Mouse (Mus musculus) heart, adult 2 months (tissue): ENCODE measurements at regions not wholly inside any gene's neighbourhood (a gene's known extent, or its start where the extent isn't known, plus 50 kb on each side); places are given as distances from the start of the nearest gene placed in this dataset.

ENCODE experiments used
- DNase-seq, 2 experiments: peaks; one replicate each; pipeline ENCODE4 v3.0.0; 2021
- H3K27ac ChIP-seq: fragments of 200-600 bp; 2 replicates; pipeline ENCODE4 v1.8.1; 2022
- H3K27me3 ChIP-seq: fragments of 200-500 bp; 2 replicates; pipeline ENCODE4 v1.6.1; 2012; ENCODE audit warnings: mild to moderate bottlenecking, low read length, inconsistent platforms, mixed read lengths; ENCODE audit not compliant: control insufficient read depth, insufficient read depth
- H3K36me3 ChIP-seq: fragments of 200-500 bp; 2 replicates; pipeline ENCODE4 v1.6.1; 2012; ENCODE audit warnings: low read length, inconsistent platforms; ENCODE audit not compliant: control insufficient read depth, insufficient read depth
- H3K4me1 ChIP-seq: fragments of 200-500 bp; 2 replicates; pipeline ENCODE4 v1.6.1; 2011; ENCODE audit warnings: low read length; ENCODE audit not compliant: control insufficient read depth, insufficient read depth
- H3K4me3 ChIP-seq: fragments of 200-600 bp; 2 replicates; pipeline ENCODE4 v1.8.1; 2022
- H3K79me2 ChIP-seq: fragments of 200-500 bp; replicated peaks from 2 replicates; pipeline ENCODE4 v1.6.1; 2012; ENCODE audit warnings: mild to moderate bottlenecking, inconsistent platforms, low read length, moderate library complexity, mixed read lengths; ENCODE audit not compliant: control insufficient read depth, insufficient read depth
- H3K9ac ChIP-seq: fragments of 200-500 bp; 2 replicates; pipeline ENCODE4 v1.6.1; 2012; ENCODE audit warnings: low read depth, mild to moderate bottlenecking, control low read depth, inconsistent platforms, low read length, mixed read lengths
- CTCF ChIP-seq: fragments of 200-600 bp; IDR thresholded peaks from 2 replicates; pipeline ENCODE4 v1.8.1; 2022; ENCODE audit warnings: antibody characterized with exemption, mild to moderate bottlenecking, moderate library complexity
- EP300 ChIP-seq: fragments of 200-500 bp; IDR thresholded peaks from 2 replicates; pipeline ENCODE4 v1.6.1; 2011; ENCODE audit warnings: low read depth, low read length, control low read depth; ENCODE audit not compliant: insufficient read depth
- POLR2A ChIP-seq: fragments of 200-500 bp; IDR thresholded peaks from 2 replicates; pipeline ENCODE4 v1.6.1; 2011; ENCODE audit warnings: mild to moderate bottlenecking, low read depth, low read length, control low read depth; ENCODE audit not compliant: insufficient read depth
- WGBS: fragments of 180-500 bp; shearing (Covaris S2); methylation state at CpG from one replicate; pipeline ENCODE4 v1.1.7; 2018; 5-methylcytosine and 5-hydroxymethylcytosine counted together
- intact Hi-C: fragments of 180-260 bp; cut with DNase I; formaldehyde crosslinking; loops from one replicate; pipeline ENCODE4 v1.15.1; 2025

- WGBS = 10% methylated on average over 5 of the region's 5 CpGs
- no peak for DNase-seq
Observed at GRCm38 (mm10) chr12:35831268-35831667, 94.2 kb upstream of the Agr3 start.

GRCm38 (mm10) chr12:35827797-35828196 lies 97.6 kb upstream of the Agr3 start:
- Histone ChIP-seq H3K27ac (no peak overlapping the region), H3K27me3 (no peaks in the 10 kb centered on the region), H3K79me2 (no peaks in the 10 kb centered on the region), H3K9ac (no peak overlapping the region), H3K4me3 (no peak overlapping the region), H3K36me3 (no peaks in the 10 kb centered on the region; the same call in 1 of the 2 replicates), H3K4me1 (no peaks in the 10 kb centered on the region; the same call in 1 of the 2 replicates)
- DNase-seq = no peak
- intact Hi-C loops = no loop called here
- WGBS = 42% methylated on average over 2 of the region's 2 CpGs
- TF ChIP-seq CTCF = no peak
- TF ChIP-seq POLR2A = no peak
- TF ChIP-seq EP300 = no peak

More at GRCm38 (mm10) chr12:35831268-35831667, 94.2 kb upstream of the Agr3 start:
- no peak overlapping the region for H3K4me3 ChIP-seq
- H3K27me3 ChIP-seq = no peaks in the 10 kb centered on the region
- H3K9ac ChIP-seq = no peak overlapping the region
- H3K79me2 ChIP-seq = no peaks in the 10 kb centered on the region
- H3K27ac ChIP-seq = no peak overlapping the region
- TF ChIP-seq EP300 (no peak), POLR2A (no peak), CTCF (peak; percentile 90)
- H3K4me1 ChIP-seq = peaks cover 2% of the 10 kb centered on the region
- intact Hi-C loops = loop anchor here (1.0 to 10.0 kb wide), 5 partner anchors 84 to 611 kb away; no protein-coding TSS in a partner anchor
- H3K36me3 ChIP-seq = no peaks in the 10 kb centered on the region

GRCm38 (mm10) chr12:35826990-35827389 lies 98.4 kb upstream of the Agr3 start:
- Histone ChIP-seq H3K27ac (no peak overlapping the region), H3K27me3 (no peaks in the 10 kb centered on the region), H3K4me3 (no peak overlapping the region), H3K79me2 (no peaks in the 10 kb centered on the region), H3K36me3 (no peaks in the 10 kb centered on the region; the same call in 1 of the 2 replicates), H3K4me1 (no peaks in the 10 kb centered on the region; the same call in 1 of the 2 replicates), H3K9ac (no peak overlapping the region)
- no peak for DNase-seq
- WGBS = 79% methylated on average over 5 of the region's 5 CpGs
- intact Hi-C loops = no loop called here
- TF ChIP-seq EP300 = no peak
- no peak for TF ChIP-seq POLR2A
- no peak for TF ChIP-seq CTCF

GRCm38 (mm10) chr12:35824587-35824987 lies 100.8 kb upstream of the Agr3 start:
- intact Hi-C loops = no loop called here
- Histone ChIP-seq H3K4me1 (no peaks in the 10 kb centered on the region; the same call in 1 of the 2 replicates), H3K9ac (no peak overlapping the region), H3K4me3 (no peak overlapping the region), H3K27me3 (no peaks in the 10 kb centered on the region), H3K79me2 (no peaks in the 10 kb centered on the region), H3K36me3 (no peaks in the 10 kb centered on the region; the same call in 1 of the 2 replicates), H3K27ac (no peak overlapping the region)
- peak in 1 of 2 experiments; percentile 37 for DNase-seq
- WGBS = 26% methylated on average over 5 of the region's 5 CpGs
- TF ChIP-seq POLR2A = no peak
- TF ChIP-seq EP300 = no peak
- TF ChIP-seq CTCF = 0 out of 2 replicates have a peak, but pooled peaks have one; percentile 4

GRCm38 (mm10) chr12:35799261-35799660 lies 126.2 kb upstream of the Agr3 start:
- no peaks in the 10 kb centered on the region for H3K79me2 ChIP-seq
- no peak overlapping the region for H3K9ac ChIP-seq
- H3K4me3 ChIP-seq = no peak overlapping the region
- H3K4me1 ChIP-seq = no peaks in the 10 kb centered on the region
- no peak overlapping the region for H3K27ac ChIP-seq
- H3K27me3 ChIP-seq = no peaks in the 10 kb centered on the region
- WGBS = 51% methylated on average over 2 of the region's 2 CpGs
- TF ChIP-seq CTCF (no peak), POLR2A (no peak), EP300 (no peak)
- no peaks in the 10 kb centered on the region for H3K36me3 ChIP-seq
- peak in 1 of 2 experiments; percentile 21 for DNase-seq
- intact Hi-C loops = no loop called here

- Histone ChIP-seq H3K9ac (no peak overlapping the region), H3K79me2 (no peaks in the 10 kb centered on the region), H3K4me1 (peaks cover 2% of the 10 kb centered on the region; the same call in 1 of the 2 replicates), H3K4me3 (no peak overlapping the region), H3K27ac (no peak overlapping the region), H3K27me3 (no peaks in the 10 kb centered on the region), H3K36me3 (no peaks in the 10 kb centered on the region)
- DNase-seq = no peak
- WGBS = 88% methylated on average over 2 of the region's 2 CpGs
- TF ChIP-seq POLR2A (no peak), EP300 (no peak), CTCF (no peak)
- intact Hi-C loops = no loop called here
Observed at GRCm38 (mm10) chr12:35775396-35775795, 150.0 kb upstream of the Agr3 start.
